Mouse (Mus musculus) limb, embryonic 11.5 days (tissue): Measurements from ENCODE around the gene Vps4a. TPM values are rescaled to one million over a fixed set of nuclear protein-coding genes. Genes with fewer than 3 reads are reported as not detected.

ENCODE experiments used
- ATAC-seq: fragments of 200-750 bp; cut with Nextera tagmentation; 2 replicates; pipeline ENCODE4 v1.8.0; 2017; ENCODE audit warnings: low read depth; ENCODE audit not compliant: insufficient number of reproducible peaks, low FRiP score, low TSS enrichment
- DNase-seq: peaks from one replicate; pipeline ENCODE4 v3.0.0-alpha.2; 2015; ENCODE audit warnings: low spot score
- H3K27ac ChIP-seq: fragments of 300-500 bp; sonication (generic); replicated peaks from 2 replicates; pipeline ENCODE4 v1.5.1; 2014; ENCODE audit warnings: low read depth, mild to moderate bottlenecking, low read length
- H3K27me3 ChIP-seq: fragments of 300-500 bp; sonication (generic); 2 replicates; pipeline ENCODE4 v1.6.1; 2014; ENCODE audit warnings: mild to moderate bottlenecking, low read length, mixed read lengths; ENCODE audit not compliant: control insufficient read depth, insufficient read depth
- H3K36me3 ChIP-seq: fragments of 300-500 bp; sonication (generic); 2 replicates; pipeline ENCODE4 v1.6.1; 2014; ENCODE audit warnings: mild to moderate bottlenecking, low read length, moderate library complexity, mixed read lengths; ENCODE audit not compliant: control insufficient read depth, insufficient read depth
- H3K4me1 ChIP-seq: fragments of 300-500 bp; sonication (generic); 2 replicates; pipeline ENCODE4 v1.6.1; 2014; ENCODE audit warnings: low read length, mixed read lengths; ENCODE audit not compliant: control insufficient read depth, insufficient read depth
- H3K4me2 ChIP-seq: fragments of 300-500 bp; sonication (generic); 2 replicates; pipeline ENCODE4 v1.6.1; 2014; ENCODE audit warnings: low read depth, mild to moderate bottlenecking, moderate library complexity; ENCODE audit not compliant: severe bottlenecking
- H3K4me3 ChIP-seq: fragments of 300-500 bp; sonication (generic); 2 replicates; pipeline ENCODE4 v1.5.1; 2014; ENCODE audit warnings: low read depth, low read length
- H3K9ac ChIP-seq: fragments of 300-500 bp; sonication (generic); 2 replicates; pipeline ENCODE4 v1.6.1; 2014; ENCODE audit warnings: mild to moderate bottlenecking, low read length
- H3K9me3 ChIP-seq: fragments of 300-500 bp; sonication (generic); 2 replicates; pipeline ENCODE4 v1.6.1; 2016; ENCODE audit warnings: low read length; ENCODE audit not compliant: control insufficient read depth
- WGBS: fragments of 180-500 bp; shearing (Covaris S2); extraction: QIAGEN DNeasy Blood & Tissue Kit; methylation state at CpG from one replicate; pipeline ENCODE4 v1.1.7; 2014; 5-methylcytosine and 5-hydroxymethylcytosine counted together
- polyA plus RNA-seq: library from polyadenylated mRNA; unstranded; fragments of >200 nt; fragmentation: Nextera tagmentation; extraction: Ambion mirVana; gene quantifications from 2 replicates; pipeline ENCODE4 v1.2.1, GENCODE M21; 2014

Vps4a gene
- polyA plus RNA-seq, 1 experiment from 2014 or later = 71.4 TPM

- Histone ChIP-seq H3K4me1 (no peaks in the 10 kb centered on the region), H3K4me2 (no peak overlapping the region), H3K4me3 (no peak overlapping the region), H3K27ac (no peak overlapping the region), H3K36me3 (peaks cover 22% of the 10 kb centered on the region), H3K9ac (no peak overlapping the region), H3K9me3 (no peaks in the 10 kb centered on the region; the same call in 1 of the 2 replicates), H3K27me3 (no peaks in the 10 kb centered on the region)
- WGBS = 95% methylated on average over 17 of the region's 17 CpGs
- no peak for ATAC-seq
- DNase-seq = no peak
Observed at GRCm38 (mm10) chr8:107085358-107085757, 54.3 kb downstream of the Vps4a start.

- H3K4me3 ChIP-seq = no peak overlapping the region
- H3K9me3 ChIP-seq = no peaks in the 10 kb centered on the region; the same call in 1 of the 2 replicates
- no peak overlapping the region for H3K27ac ChIP-seq
- no peak overlapping the region for H3K9ac ChIP-seq
- H3K4me1 ChIP-seq = no peaks in the 10 kb centered on the region
- no peaks in the 10 kb centered on the region for H3K27me3 ChIP-seq
- 98% methylated on average over 5 of the region's 5 CpGs for WGBS
- DNase-seq (no peak), ATAC-seq (no peak)
- peaks cover 24% of the 10 kb centered on the region for H3K36me3 ChIP-seq
- no peak overlapping the region for H3K4me2 ChIP-seq
Observed at GRCm38 (mm10) chr8:107086018-107086417, 55.0 kb downstream of the Vps4a start.

DNA sequence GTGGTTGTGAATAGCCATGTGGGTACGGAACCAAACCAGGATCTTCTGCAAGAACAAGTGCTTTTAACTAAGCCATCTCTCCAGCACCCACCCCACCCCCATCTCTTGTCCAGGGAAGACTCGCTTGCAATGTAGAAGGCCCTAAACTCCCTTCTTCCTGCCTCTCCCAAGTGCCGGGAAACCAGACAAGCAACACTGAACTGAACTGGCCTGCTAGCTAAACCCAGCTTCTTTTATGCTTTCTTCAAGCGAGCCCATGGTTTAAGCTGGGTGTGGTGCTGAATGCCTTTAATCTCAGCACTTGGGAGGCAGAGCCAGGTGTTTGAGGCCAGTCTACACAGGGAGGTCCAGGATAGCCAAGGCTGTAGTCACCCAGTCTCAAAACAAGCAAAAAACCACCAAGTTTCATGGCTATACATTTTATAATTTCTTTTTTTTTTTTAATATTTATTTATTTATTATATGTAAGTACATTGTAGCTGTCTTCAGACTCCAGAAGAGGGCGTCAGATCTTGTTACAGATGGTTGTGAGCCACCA lies 57.6 kb downstream of the Vps4a start:
- Histone ChIP-seq H3K4me1 (no peaks in the 10 kb centered on the region), H3K4me3 (no peak overlapping the region), H3K9me3 (no peaks in the 10 kb centered on the region; the same call in 1 of the 2 replicates), H3K27ac (no peak overlapping the region), H3K4me2 (no peak overlapping the region), H3K36me3 (peaks cover 14% of the 10 kb centered on the region; the same call in 1 of the 2 replicates), H3K27me3 (no peaks in the 10 kb centered on the region), H3K9ac (no peak overlapping the region)
- WGBS = 96% methylated on average over 5 of the region's 5 CpGs
- DNase-seq (no peak), ATAC-seq (no peak)

DNA sequence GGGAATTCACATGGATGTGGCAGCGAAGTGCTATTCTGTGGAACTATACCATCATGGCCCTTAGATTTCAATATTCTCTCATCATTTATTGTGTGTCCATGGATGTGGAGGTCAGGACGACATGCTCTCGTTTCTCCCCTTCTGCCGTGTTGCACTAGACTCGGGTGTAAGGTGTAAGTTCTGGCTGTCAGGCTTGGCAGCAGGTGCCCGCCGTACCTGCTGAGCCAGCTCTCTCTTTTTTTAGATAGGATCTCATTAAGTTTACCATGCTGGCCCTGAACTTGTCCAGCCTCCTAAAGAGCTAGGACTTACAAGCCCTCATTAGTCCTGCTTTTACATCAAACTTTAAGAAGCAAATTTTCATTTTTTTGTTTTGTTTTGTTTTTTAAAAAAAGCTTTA lies 59.5 kb downstream of the Vps4a start:
- no peaks in the 10 kb centered on the region; the same call in 1 of the 2 replicates for H3K9me3 ChIP-seq
- H3K4me3 ChIP-seq = no peak overlapping the region
- no peak overlapping the region for H3K27ac ChIP-seq
- no peak overlapping the region for H3K4me2 ChIP-seq
- H3K27me3 ChIP-seq = no peaks in the 10 kb centered on the region
- H3K9ac ChIP-seq = no peak overlapping the region
- peaks cover 18% of the 10 kb centered on the region; the same call in 1 of the 2 replicates for H3K36me3 ChIP-seq
- DNase-seq = no peak
- 95% methylated on average over 7 of the region's 7 CpGs for WGBS
- no peak for ATAC-seq
- H3K4me1 ChIP-seq = no peaks in the 10 kb centered on the region; the same call in 1 of the 2 replicates

Other genes starting within 250 kb of the Vps4a start
- gene Has3, start 161.0 kb upstream of the Vps4a start, polyA plus RNA-seq = 0.24 and 0.40 TPM in 2 replicates
- gene Utp4, start 137.6 kb upstream of the Vps4a start, polyA plus RNA-seq = 82.6 and 89.6 TPM in 2 replicates
- gene Sntb2, start 95.5 kb upstream of the Vps4a start, polyA plus RNA-seq = 10.7 and 12.9 TPM in 2 replicates
- 53.7 and 54.2 TPM in 2 replicates for gene Pdf, start 17.4 kb downstream of the Vps4a start, polyA plus RNA-seq
- 42.2 and 42.7 TPM in 2 replicates for gene Cog8, start 25.5 kb downstream of the Vps4a start, polyA plus RNA-seq
- gene Nip7, start 25.7 kb downstream of the Vps4a start, polyA plus RNA-seq = 119 and 126 TPM in 2 replicates
- not detected in 2 replicates for gene Tmed6, start 34.4 kb downstream of the Vps4a start, polyA plus RNA-seq
- 16.5 and 18.8 TPM in 2 replicates for gene Terf2, start 65.3 kb downstream of the Vps4a start, polyA plus RNA-seq
- gene Cyb5b, start 119.4 kb downstream of the Vps4a start, polyA plus RNA-seq = 116 and 128 TPM in 2 replicates